Mouse (Mus musculus) gastrocnemius, postnatal 36 days (tissue): ENCODE measurements around the gene Slc25a43. TPM values are rescaled to one million over a fixed set of nuclear protein-coding genes. Genes with fewer than 3 reads are reported as not detected.

ENCODE experiments used
- DNase-seq, 2 experiments: peaks; one replicate each; pipeline ENCODE4 v3.0.0; 2022
- intact Hi-C: fragments of 180-260 bp; cut with DNase I; formaldehyde crosslinking; loops from one replicate; pipeline ENCODE4 v1.15.1; 2025
- total RNA-seq, 2 experiments: library from RNA; stranded (reverse); gene quantifications; 2 replicates each; pipeline ENCODE4 v1.2.3; 2021

Gene Slc25a43
- total RNA-seq, 2 experiments from 2014 or later, result 0.22 TPM; not detected in 1

DNA sequence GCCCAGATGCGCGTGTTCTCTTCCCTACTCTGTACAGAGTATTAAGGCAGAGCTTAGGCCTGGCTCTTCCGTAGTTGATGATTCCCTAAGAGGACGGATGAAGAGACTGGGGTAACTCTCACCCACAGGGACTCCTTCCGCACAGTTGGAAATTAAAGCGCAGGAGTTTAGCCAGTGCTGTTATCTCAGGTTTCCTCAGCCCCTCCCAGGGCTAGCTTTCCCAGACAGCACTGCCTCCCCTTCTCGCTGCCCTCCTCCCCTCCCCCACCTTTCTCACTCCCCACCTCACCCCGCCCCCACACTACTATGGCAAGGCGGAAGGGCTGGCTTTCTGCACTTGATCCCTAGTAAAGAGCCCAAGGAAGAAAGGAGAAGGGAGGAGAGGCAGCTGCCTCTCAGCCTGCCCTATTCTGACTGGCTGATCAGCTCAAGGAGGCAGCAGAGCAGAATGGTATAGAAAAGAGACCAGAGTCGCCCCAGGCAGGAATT, 73.5 kb downstream of the Slc25a43 start:
- intact Hi-C loops, result loop anchor here (2.0 kb wide), 1 partner anchor 56 kb away; no protein-coding TSS in a partner anchor
- DNase-seq, result no peak

DNA sequence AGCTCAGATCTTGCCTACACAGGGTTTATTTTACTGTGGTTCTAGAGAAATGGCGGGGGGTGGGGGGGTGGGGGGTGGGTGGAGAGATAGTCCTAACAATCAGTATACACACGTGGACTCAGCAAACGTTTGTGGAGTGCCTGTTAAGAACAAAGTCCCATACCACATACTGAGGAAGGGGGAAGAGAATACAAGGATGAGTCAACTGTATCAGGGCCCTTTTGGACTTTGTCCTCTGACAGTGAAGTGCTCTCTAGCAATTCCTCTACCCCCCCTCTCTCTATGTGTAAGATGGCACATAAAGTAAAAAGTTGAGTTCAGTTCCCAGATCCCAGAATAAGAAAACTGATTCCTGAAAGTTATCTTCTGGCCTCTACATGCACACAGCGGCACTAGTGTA, 76.1 kb downstream of the Slc25a43 start:
- intact Hi-C loops, result no loop called here
- no peak for DNase-seq

DNA sequence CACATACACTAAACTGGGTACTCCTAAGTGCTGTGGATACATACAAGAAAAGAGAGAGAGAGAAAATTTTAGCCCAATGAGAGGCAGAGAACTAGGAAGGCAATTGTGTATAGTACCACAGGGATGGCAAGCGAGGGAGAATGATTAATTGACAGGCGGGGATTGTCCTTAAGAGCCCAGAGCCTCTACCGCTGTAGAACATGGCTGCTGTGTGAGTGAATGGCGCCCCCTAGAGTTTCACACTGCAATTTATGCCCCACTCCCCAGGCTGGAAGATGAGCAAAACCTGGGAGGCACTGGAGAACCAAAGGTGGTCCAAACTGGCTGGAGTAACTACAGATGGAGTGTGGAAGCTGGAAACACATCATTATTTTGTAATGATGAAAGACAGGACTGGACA, 76.7 kb downstream of the Slc25a43 start:
- DNase-seq, result no peak
- intact Hi-C loops, result no loop called here

DNA sequence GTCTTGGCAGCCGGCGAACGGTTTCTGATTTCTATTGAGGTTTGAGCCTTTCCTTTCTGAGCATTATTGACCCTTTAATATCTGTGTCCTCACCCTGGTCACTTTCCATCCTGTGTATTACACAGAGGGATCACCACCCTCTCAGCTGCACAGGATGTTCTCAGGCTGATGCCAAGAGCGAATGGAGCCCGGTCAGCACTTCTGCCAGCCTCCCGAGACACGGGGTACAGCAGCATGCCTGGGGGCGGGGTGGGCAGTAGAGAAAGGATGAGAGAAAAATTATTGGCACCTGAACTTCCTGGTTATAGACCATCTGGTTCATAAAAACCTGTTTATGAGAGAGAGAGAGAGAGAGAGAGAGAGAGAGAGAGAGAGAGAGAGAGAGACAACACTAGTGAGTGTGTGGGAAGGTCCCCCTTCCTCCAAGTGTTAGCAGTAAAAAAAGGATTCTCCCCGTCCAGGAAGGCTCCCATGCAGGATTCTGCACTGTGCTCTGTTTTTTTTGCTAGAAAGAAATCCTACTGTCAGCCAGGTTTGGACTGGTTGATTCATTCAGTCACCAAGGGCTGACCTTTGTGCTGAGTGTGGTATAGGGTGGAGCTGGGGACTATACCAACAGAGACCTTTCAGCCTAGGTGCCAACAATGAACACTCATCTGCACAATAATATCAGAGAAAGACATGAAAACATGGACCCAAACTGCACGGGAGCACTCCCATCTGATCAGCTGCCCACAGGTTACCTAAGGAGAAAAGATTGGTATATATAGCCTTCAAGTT, 80.7 kb downstream of the Slc25a43 start:
- intact Hi-C loops, result no loop called here
- DNase-seq, result no peak

DNA sequence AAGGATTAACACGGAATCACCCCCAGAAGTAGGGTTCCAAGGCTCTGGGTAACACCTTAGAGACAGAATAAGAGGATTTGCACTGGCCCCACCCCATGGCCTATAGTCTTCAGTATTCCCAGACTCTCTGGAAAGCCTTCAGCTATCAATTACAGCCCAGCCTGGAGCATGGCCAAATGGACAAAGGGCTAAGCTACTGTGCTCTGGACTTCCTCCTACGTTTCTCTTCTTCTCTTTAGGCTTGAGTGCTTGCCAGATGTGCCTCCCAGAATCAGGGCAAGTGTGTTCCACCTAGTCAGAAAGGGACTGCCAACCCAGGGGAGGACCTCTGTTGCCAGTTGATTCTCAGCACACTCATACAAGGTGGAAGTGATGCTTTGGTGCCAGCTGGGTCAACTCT, 81.6 kb downstream of the Slc25a43 start:
- intact Hi-C loops, result no loop called here
- no peak for DNase-seq

Other genes with a start within 250 kb of the Slc25a43 start
- 1 to 10 TPM; 6.4 to 8.0 TPM for gene Pgrmc1, start 145.5 kb upstream of the Slc25a43 start, total RNA-seq
- gene Akap17b, start 98.3 kb upstream of the Slc25a43 start, total RNA-seq, result 1 to 10 TPM; 1.7 to 1.8 TPM
- gene Slc25a5, start 52.0 kb downstream of the Slc25a43 start, total RNA-seq, result 10 to 100 TPM; 69.8 to 72.5 TPM
- 10 to 100 TPM; 37.8 to 38.8 TPM for gene Ube2a, start 130.2 kb downstream of the Slc25a43 start, total RNA-seq
- 10 to 100 TPM; 10.6 to 10.7 TPM for gene C330007P06Rik, start 130.5 kb downstream of the Slc25a43 start, total RNA-seq
- gene Nkrf, start 159.2 kb downstream of the Slc25a43 start, total RNA-seq, result 1 to 10 TPM; 2.3 to 2.6 TPM
- 1 to 10 TPM; 1.7 to 1.9 TPM for gene Sept6, start 248.1 kb downstream of the Slc25a43 start, total RNA-seq